Mouse (Mus musculus): ENCODE results near the gene En2.

- no peak for TF ChIP-seq CTCF (IDR thresholded peaks at IDR 0.05; ENCODE audit: low read depth)
- TF ChIP-seq EP300 (optimal IDR thresholded peaks at IDR 0.05): no peak
Measured at GRCm38 (mm10) chr5:28176585-28176984, 11.1 kb downstream of the En2 start.
